Mouse (Mus musculus): Measurements from ENCODE around the gene Olfr834. TPM values are rescaled to one million over a fixed set of nuclear protein-coding genes. Genes with fewer than 3 reads are reported as not detected.

Olfr834 gene
- not detected in 2 replicates for polyA plus RNA-seq (2016; fragmentation: Nextera tagmentation; extraction: Ambion mirVana)

DNA sequence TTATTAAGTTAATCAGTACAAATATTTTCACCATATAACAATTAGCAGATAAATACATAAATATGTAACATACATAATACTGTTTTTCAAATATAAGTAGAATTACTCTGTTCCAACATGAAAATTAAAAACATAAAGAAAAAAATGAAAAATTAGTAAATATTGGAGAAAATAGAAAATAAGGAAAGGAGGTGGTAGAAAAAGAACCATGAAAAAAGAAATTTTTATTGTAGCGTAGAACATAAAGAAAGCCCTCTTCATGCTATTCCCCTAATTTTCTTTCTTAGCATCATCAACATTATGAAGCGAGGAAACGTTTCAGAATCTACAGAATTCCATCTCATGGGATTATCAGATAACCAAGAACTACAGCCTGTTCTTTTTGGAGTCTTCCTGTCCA lies at the start of gene Olfr834:
Gene Olfr834 (plus strand): TSS at position 301 of the 400 bp plus-strand sequence.
- no peak for ATAC-seq
- no peaks in the 10 kb centered on the region for H3K4me1 ChIP-seq

DNA sequence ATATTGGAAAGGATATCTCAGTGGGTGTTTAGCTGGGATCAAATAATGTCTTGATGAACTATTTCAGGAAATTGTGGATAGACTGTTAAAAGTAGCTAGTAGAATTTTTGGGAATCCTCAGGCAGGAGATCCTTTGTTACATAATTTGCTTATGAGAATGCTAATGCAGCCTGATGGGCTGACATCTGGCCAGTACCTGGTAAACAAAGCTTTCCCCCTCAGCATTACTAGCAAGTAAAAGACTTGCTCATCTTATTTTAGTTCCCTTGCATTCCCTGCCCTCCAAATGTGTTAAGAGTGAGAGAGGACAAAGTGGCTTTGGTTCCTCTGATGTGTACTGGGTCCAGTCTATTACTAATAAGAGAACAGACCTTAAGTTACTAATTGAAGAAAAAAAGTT lies 25.8 kb upstream of the Olfr834 start:
- no peak overlapping the region for H3K9ac ChIP-seq
- 0 out of 2 replicates have a peak, but pooled peaks cover 4% of the 10 kb centered on the region for H3K9me3 ChIP-seq (replicated peaks)
- ATAC-seq = no peak
- no peak overlapping the region for H3K27ac ChIP-seq
- no peaks in the 10 kb centered on the region for H3K27me3 ChIP-seq (replicated peaks)
- no peaks in the 10 kb centered on the region for H3K4me1 ChIP-seq
- H3K4me3 ChIP-seq = no peak overlapping the region
- no peaks in the 10 kb centered on the region for H3K36me3 ChIP-seq
- H3K4me2 ChIP-seq = no peak overlapping the region

More for the DNA sequence above, at the start of gene Olfr834:
- no peak within 1 kb of the TSS for H3K9ac ChIP-seq
- H3K27ac ChIP-seq = no peak within 1 kb of the TSS
- no peaks in the 10 kb centered on the region for H3K27me3 ChIP-seq (replicated peaks)
- no peak within 1 kb of the TSS for H3K4me2 ChIP-seq
- 54% methylated on average over 3 of the region's 3 CpGs for WGBS (ENCODE audit: insufficient replicate concordance)
- no peaks in the 10 kb centered on the region for H3K9me3 ChIP-seq (replicated peaks)
- no peak within 1 kb of the TSS for H3K4me3 ChIP-seq
- H3K36me3 ChIP-seq = no peaks in the 10 kb centered on the region

DNA sequence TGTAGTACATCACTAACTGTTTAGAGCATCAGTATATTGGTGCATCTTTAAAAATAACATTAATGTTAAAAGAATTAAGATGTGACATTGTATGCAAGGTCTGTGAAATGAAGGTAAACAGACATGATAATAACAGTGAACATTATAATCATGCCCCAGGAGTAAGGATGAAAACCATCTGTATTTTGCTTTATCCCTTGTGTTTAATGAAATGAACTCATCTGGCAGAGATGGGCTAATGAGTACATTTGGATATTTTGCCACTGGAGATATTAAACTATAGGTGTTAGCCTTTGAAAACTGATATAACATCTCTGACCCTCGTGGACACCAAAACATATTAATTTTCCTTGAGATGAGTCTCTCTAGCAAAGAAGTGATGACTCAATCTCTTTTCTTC lies 44.6 kb downstream of the Olfr834 start, which contains the start of gene Olfr835:
Gene Olfr835 (plus strand): TSS at position 301 of the 400 bp plus-strand sequence.
- no peak within 1 kb of the TSS for H3K4me2 ChIP-seq
- no peaks in the 10 kb centered on the region for H3K4me1 ChIP-seq
- 0 out of 2 replicates have a peak, but pooled peaks cover 3% of the 10 kb centered on the region for H3K9me3 ChIP-seq (replicated peaks)
- 36% methylated on average over 1 of the region's 1 CpGs for WGBS (ENCODE audit: insufficient replicate concordance)
- no peak within 1 kb of the TSS for H3K4me3 ChIP-seq
- H3K27me3 ChIP-seq (replicated peaks) = no peaks in the 10 kb centered on the region
- no peak within 1 kb of the TSS for H3K9ac ChIP-seq
- ATAC-seq = no peak
- H3K36me3 ChIP-seq = no peaks in the 10 kb centered on the region
- no peak within 1 kb of the TSS for H3K27ac ChIP-seq

Other genes starting within 250 kb of the Olfr834 start
- gene Olfr24, start 224.0 kb upstream of the Olfr834 start, polyA plus RNA-seq (2016; fragmentation: Nextera tagmentation; extraction: Ambion mirVana) = not detected in 2 replicates
- not detected in 2 replicates for gene Olfr828, start 168.5 kb upstream of the Olfr834 start, polyA plus RNA-seq (2016; fragmentation: Nextera tagmentation; extraction: Ambion mirVana)
- not detected in 2 replicates for gene Olfr829, start 133.1 kb upstream of the Olfr834 start, polyA plus RNA-seq (2016; fragmentation: Nextera tagmentation; extraction: Ambion mirVana)
- gene Olfr830, start 113.3 kb upstream of the Olfr834 start, polyA plus RNA-seq (2016; fragmentation: Nextera tagmentation; extraction: Ambion mirVana) = not detected in 2 replicates
- not detected in 2 replicates for gene Olfr832, start 50.9 kb upstream of the Olfr834 start, polyA plus RNA-seq (2016; fragmentation: Nextera tagmentation; extraction: Ambion mirVana)
- gene Olfr835, start 44.7 kb downstream of the Olfr834 start, polyA plus RNA-seq (2016; fragmentation: Nextera tagmentation; extraction: Ambion mirVana) = not detected in 2 replicates
- gene Olfr836, start 132.4 kb downstream of the Olfr834 start, polyA plus RNA-seq (2016; fragmentation: Nextera tagmentation; extraction: Ambion mirVana) = not detected in 2 replicates
- not detected in 2 replicates for gene Olfr837, start 148.3 kb downstream of the Olfr834 start, polyA plus RNA-seq (2016; fragmentation: Nextera tagmentation; extraction: Ambion mirVana)
- not detected in 2 replicates for gene Olfr839-ps1, start 189.3 kb downstream of the Olfr834 start, polyA plus RNA-seq (2016; fragmentation: Nextera tagmentation; extraction: Ambion mirVana)

Data from liver, embryonic 12.5 days (tissue).